Mouse (Mus musculus) testis, adult 2 months (tissue): ENCODE results near the gene Zfhx3.

Source experiments
- CTCF ChIP-seq: fragments of 200-500 bp; IDR thresholded peaks from 2 replicates; pipeline ENCODE4 v1.5.1; 2012; ENCODE audit warnings: low read depth, mild to moderate bottlenecking, inconsistent platforms, low read length, moderate library complexity; ENCODE audit not compliant: control insufficient read depth, insufficient read depth, insufficient replicate concordance
- POLR2A ChIP-seq: fragments of 200-500 bp; IDR thresholded peaks from 2 replicates; pipeline ENCODE4 v1.6.1; 2012; ENCODE audit warnings: low read depth, mild to moderate bottlenecking, inconsistent platforms, low read length, moderate library complexity; ENCODE audit not compliant: control insufficient read depth

DNA sequence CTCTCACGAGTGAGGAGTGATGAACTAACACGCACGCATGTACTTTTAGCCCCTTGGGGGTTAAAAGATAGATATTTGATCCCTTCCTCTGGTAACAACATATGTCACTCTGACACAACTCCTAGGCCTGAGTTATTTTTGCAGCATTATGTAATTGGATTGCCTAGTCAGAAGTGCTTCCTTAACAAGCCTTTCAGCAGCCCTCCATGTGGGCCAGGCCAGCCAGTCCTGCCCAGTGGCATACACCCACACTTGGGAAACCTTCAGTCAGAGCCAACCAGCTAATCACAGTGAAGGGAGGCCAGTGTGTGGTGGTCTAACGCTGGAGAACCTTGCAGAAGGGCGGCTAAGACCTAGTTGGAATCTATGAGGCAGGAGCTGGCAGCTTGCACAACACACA lies 751.4 kb downstream of the Zfhx3 start:
- no peak for TF ChIP-seq CTCF
- TF ChIP-seq POLR2A, result no peak
